Mouse (Mus musculus) adipocyte (in vitro differentiated cells): ENCODE data around the gene Arhgap22.

Experiments used
- DNase-seq: peaks from one replicate; pipeline ENCODE4 v3.0.0-alpha.2; 2016; ENCODE audit warnings: low spot score

Arhgap22 gene

DNA sequence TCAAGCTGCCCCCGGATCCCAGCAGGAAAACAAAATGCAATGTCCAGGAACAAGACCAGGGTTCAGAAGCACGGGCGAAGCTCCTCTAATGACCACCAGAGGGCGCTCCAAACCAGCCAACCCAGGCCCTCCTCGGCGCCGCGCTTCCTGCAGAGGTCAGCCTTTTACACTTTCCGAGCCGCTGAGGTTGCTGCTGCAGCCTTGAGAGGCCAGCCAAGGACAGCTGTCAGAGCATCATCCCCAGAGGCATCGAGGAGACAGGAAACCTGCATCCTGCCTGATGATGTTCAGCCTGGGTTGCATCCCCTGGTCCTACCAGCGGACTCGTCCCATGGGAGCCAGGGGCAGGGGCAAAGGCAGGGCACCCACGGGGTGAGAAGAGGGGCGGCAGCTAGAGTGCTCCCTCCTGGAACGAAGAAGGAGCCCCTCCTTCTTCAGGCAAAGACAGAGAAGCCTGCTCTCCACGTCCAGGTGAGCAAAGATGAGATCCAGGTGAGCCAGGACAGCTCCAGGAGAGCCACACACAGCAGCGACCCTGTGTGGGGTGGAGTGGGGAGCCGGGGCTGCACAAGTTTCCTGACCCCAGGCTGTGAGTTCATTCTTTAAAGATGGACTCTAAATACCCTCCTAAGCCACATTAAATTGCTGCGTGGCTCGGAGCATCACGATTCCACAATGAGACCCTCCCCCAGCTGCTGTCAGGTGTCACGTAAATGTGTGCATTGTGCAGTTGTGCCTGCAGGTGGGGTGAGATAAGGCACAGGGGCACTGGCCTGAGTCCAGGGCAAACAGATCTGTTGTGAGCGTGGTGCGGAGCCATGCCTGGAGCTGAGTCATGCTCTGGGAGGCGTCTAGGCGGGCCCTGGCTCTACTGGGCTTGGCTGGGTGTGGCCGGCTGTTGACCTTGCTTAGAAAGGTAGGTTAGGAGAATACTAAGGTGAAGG, at the start of gene Arhgap22:
Arhgap22 (plus strand) TSS at position 204 of the 944 bp plus-strand sequence.
- DNase-seq: peak; percentile 91

DNA sequence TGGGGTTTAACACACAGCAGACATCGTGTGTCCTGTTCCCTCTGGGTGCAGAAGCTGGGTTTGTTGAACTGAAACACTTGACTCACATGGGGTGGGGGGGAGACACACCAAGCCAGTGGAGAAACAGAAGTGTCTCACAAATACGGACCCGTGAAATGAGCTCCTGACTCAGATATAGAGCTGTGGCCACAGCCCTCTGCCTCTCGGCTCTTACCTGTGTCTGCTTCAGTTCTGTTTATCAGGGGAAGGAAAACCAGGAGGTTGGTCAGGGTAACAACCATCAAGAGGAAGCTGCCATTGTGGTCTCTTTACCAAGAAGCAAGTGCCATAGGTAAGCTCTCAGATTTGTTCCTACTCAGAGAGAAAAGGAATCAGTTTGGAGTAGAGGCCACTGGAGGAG, 45.1 kb upstream of the Arhgap22 start:
- no peak for DNase-seq

DNA sequence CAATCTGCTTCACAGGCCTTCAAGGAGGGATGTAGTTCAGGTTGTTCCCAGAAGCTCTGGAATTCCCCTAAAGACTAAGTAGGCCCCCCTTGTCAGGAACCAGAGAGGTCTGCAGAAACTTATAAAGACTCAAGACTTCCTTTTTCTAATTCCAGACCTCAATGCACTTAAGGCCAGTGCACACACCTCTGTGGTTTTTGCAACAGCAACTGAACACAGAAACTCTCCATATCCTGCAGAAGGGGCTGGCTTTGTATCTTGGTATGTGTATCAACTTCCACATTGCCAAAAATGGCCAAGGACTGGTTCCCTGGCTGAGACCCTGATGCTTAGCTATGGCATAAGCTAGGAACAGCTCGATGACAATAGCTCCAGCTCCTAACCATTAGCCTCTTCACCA, 41.9 kb upstream of the Arhgap22 start:
- no peak for DNase-seq

DNA sequence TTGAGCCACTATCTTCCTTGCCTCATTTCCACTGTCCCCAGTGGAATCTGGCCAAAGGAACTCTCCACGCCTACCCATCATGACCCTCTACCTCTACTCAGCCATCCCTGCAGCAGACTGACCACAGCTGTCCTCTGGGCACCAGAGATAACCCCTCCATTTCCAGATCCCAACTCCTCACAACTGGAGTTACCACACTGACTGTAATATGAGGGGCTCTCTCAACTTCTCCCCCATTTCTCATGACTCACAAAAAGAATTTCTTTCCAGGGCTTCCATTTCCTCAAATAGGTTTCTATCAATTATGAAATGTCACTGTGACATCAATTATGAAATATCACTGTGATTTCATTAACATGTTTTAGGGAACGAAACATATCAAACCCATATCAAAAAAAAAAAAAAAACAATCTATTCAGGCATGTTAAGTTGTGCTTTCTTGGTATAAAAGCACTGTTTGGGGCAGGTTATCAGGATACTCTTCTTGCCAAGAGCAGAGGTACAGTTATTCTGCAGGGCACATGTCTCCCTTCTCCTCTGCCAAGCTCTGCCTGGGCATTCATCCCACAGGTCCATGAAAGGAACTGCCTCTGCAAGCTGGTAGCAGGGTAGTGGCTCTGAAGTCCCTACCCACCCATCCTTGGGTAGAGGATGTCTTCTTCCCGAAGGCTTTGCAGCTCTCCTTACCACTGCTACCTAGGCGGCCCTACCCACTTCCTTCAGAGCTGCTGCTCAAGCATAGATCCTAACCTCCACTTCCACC, 38.6 kb upstream of the Arhgap22 start:
- no peak for DNase-seq

DNA sequence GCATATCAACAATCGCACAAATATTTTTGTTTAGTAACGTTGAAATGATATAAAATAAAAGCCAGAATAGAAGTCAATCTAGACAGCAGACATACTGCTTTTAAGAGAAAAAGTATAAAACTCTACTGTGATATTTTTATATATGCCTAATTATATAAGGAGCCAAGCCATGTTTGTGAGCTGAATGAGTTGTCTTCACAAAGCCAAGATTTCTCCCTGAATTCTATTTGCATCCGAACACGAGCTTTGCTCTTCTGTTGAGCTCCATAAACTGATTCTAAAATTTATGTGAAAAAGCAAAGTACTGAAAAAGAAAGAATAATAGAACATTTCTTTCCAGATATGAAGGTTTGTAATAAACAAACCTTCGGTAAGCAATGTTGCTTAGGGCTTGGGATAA, 33.7 kb upstream of the Arhgap22 start:
- no peak for DNase-seq

DNA sequence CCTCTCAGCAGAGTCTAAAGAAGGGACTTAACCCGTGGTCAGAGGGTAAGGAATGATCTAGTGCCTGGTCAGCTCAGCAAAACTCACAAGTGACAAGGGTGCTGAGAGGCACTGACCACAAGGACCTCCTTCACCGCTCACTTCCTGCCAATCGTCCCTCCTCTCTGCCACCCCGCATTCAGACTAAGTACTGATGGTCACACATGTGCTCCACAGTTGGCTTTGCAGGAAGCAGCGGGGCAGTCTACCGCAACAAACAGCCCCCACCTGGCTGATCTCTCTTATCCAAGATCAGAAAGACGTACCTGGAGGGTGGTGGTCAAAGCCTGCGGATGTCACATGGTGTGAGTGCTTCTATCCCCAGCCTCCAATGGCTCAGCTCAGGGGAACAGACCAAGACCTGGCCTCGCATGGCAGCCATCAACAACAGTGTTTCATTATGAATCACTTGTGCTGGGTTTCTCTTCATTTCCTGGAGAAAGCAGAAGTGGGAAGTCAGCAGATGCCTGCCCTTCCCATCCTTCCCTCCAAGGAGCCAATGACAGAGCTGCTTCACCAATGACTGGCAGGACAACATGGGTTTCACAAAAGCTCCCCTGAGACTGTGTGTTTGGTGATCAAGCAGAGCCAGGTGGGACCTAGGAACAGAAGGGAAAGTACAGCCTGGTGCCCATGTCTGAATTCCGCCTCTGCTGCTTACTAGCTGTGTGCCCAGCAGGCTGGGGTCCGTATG, 28.6 kb upstream of the Arhgap22 start, which contains the start of gene Wdfy4:
Wdfy4 (minus strand) TSS at position 441 of the 733 bp plus-strand sequence.
- no peak for DNase-seq

DNA sequence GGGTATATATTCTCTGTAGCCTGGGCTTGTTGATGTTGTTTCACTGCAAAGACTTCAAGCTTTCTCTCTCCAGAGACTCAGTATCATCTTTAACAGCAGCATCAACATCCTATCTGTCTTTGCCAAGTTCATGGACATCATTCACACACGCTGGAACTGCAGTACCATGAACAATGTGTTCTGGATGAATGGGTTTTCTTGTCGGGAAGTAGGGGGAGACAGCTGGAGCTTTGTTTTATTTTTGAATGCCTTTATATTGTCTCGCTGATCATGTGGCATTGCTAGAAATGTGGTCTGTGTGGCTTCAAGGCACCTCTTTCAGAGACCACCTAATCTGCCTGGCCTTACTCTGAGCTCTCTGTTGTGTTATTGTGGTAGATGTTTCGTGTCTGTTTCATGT, 26.6 kb upstream of the Arhgap22 start:
- DNase-seq: no peak

DNA sequence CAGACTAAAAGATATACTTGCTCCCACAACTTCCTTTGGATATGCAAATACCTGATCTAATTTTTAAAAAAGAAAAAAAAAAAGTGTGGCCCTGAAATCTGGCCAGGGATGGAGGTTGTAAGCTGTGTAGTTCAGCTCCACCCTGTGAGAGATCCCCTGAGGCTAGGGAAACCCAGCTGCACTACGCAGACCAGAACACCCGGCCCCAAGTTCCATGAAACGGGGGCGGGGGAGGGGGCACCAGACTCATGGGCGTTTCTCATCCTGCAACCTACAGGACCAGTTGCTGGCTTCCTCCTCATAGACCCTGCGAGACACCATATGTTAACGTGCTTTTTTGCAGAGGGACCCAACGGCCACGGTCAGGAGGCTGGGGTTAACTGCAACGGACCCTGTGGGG, 24.6 kb upstream of the Arhgap22 start:
- no peak for DNase-seq

DNA sequence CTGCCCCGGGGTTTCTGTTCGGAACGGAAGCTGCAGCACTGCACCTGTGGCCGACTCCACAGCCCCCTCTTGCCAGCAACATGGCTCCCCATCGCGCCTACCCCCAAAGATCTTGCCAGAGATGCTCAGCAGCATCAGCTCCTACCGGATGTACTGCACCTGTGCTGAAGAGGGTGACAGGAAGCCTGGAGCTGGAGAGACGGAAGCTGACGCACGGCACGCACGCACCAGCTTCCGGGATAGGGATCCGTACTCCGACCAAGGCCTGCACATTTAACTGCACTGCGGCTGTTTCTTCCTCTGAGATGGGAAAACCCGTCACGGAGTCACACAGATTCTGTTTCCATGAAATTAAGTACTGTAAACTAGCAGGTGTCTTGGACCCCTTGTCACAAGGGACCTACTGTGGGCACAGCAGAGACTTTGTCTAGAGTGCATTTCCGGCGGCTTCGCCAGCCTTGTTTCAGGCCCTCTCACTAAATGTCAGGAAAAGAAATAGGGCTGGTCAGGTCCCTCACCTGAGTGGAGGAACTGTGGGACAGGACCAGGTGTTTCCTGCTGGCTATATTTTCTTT, 23.9 kb upstream of the Arhgap22 start:
- no peak for DNase-seq

DNA sequence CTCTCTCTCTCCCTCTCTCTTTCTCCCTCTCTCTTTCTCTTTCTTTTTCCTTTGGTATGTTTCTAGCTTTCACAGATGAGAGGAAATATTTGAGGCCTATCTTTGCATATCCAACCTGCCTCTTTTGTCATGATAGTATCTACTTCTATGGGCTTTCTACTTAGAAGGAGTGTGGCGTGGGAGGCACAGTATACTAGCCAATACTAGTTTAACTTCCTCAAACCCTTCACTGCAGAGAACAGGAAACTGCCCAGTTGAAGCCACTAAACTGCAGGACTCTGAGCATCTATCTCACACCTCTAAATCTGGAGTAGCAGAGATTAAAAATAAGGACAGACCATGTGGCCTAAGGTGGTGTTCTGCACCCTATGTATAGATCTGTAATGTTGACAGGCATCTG, 23.2 kb upstream of the Arhgap22 start:
- DNase-seq: no peak

DNA sequence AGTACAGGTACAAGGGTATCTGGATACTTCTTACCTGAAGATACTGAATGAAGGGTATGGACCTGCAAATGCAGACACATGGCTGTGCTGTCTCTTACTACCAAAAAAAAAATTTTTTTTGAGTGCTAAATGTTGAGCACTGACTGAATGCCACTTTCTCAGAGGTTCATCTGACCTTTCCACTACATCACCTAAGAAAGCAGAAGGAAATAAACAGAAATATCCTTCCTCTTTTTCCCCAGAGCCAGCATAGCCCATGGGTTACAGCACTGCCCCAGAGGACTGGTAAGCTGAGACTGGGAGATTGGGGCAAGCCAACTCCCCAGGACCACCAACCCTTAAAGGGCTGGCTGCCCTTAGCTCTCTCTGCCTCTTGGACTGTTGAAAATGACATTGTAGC, 20.1 kb upstream of the Arhgap22 start:
- no peak for DNase-seq

DNA sequence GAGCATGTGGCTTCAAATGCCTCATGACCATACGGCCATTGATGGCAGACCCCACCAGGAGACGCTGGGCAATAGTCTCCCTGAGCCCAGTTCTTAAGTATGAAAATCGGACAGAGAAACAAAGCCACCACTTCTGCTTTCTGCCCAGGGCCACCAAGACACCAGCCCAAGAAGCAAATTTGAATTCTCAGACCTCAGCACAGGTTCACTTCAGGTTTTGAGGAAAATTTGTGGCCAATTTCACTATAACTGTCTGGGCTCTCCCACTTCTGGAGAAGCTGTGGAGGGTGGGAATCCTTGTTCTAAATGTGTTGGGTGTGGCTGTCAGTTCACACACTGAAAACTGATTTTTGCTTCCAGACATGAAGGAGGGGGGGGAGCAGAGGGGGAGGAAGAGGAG, 19.6 kb upstream of the Arhgap22 start:
- DNase-seq: no peak

DNA sequence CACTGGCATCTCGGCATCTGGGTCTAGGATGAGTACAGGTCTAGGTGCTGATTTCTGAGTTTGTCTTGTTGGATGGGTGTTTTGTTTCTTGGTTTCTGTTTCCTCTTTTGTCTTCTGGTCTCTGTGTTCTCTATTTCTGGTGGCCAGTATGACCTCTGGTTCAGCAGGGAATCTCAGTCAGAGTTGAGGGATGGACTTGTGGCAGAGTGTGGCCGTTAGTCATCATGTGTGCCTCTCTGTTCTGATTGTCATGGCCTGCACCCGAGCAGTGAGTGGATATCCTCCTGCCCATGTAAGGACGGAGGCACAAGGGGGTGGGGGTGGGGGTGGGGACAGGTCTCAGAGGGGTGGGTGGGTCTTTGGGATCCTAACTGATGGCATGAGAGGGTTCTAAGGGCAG, 11.7 kb upstream of the Arhgap22 start:
- no peak for DNase-seq

DNA sequence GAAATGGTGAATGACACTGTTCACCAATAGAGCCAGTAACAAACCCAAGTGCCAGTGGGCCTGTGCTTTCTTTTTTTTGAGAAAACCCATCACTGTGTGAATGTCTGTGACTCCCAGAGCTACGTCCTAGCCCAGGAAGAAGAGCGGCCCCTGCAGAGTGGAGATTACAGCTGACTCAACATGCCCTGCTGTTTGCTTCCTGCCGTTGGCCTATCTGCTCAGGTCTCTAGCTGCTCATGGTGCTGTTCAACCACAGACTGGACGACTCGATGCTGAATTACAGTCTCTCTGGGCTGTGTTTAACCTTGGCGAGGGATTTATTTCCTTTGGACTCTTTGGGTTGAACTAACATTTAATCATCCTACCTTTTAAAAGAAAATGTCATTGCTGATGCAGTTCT, 10.9 kb upstream of the Arhgap22 start:
- no peak for DNase-seq

DNA sequence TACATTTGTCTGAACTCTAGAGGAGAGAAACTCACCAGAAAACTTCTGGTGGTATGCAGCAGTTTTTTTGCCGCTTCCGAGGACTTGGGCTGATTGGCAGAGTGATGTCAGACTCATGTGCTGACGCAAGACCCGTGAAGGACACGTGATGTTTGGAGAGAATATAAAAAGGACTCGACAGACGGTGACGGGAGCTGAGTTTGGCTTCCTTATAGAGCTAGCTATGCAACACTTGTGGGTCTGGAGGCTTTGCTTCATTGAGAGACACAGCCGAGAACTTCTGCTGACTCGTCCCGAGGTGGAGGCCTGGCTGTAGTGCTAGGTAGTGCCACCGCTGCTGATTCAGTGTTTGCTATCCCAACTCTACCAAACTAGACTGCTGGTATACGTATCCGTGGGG, 10.0 kb upstream of the Arhgap22 start:
- no peak for DNase-seq

DNA sequence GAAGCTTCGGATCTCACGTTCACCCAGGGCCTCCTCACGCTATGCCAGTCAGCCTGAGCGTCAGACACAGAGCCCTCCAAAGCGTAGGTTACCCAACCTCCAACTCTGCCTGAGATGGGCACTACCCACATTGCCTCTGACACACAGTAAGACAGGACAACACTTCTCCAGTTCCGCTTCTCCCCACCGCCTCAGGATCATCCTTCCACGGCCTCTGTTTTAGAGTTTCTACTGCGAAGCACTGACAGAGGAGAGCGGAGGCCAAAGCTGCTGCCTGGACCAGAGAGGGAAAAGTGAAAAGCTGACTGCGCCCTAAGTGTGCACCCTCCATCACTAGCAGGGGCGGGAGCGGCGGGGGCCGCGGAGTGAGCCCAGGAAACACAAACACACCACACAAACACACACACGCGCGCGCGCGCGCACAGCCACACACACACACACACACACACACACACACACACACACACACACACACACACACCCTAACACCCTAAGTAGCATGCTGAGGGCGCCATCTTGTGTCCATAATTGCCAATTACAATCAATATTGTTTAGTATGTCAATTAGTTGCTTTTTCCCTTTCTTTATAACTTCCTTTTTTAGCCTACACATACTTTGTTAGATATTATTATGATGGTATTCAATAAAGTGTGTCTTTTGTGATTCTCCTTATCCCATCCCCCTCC, 8.4 kb upstream of the Arhgap22 start:
- peak; percentile 10 for DNase-seq

DNA sequence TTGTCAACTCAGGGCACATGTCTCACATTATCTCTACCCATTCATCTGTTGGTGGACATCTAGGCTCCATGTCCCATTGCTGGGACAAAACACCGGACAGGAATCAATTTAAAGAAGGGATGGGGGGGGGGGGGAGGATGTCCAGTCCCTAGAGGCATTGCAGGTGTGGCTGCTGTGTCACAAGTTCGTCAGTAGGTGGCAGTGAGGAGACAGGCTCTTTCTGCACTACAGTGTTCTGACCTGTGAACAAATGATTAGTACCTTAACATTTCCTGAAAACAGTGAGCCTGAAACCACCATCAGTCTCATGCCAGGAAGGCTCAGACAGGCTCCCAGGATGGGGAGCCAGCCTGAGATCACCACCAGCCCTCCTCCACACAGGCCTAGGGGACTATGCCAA, 6.8 kb upstream of the Arhgap22 start:
- DNase-seq: peak; percentile 8

DNA sequence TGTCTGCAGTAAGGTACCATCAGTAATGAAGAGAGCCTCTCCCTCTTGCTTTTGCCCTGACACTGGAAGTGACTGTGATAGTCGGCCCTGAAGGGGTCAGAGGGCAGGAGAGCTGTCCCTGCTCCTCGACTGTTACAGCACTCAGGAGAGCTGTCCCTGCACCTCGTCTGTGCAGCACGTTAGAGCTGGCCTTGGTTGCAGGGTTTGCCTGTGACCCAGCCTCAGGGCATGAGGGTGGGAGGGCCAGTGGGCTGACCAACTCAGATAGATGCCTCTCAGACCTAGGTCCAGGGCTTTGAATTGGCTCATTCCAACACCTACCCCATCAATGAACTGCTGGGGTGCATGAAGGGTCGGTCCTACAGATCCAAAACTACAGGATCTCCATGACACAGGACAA, 5.5 kb upstream of the Arhgap22 start:
- DNase-seq: no peak

DNA sequence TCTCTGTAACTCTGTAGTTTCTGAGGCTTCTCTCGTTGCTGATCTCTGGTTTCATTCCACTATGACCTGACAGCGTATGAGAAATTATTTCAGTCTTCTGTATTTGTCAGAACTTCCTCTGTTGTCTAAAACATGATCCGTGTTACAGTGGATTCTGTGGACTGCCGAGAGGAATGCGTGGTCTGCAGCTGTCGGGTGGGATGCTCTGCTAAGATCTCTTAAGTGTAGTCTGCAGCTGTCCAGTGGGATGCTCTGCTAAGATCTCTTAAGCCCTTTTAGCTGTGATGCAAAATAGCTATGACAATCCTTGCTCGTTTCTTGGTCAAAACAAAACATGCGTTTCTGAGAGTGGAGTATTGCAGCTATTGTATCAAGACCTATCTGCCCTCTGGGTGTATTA, 3.0 kb upstream of the Arhgap22 start:
- DNase-seq: no peak

DNA sequence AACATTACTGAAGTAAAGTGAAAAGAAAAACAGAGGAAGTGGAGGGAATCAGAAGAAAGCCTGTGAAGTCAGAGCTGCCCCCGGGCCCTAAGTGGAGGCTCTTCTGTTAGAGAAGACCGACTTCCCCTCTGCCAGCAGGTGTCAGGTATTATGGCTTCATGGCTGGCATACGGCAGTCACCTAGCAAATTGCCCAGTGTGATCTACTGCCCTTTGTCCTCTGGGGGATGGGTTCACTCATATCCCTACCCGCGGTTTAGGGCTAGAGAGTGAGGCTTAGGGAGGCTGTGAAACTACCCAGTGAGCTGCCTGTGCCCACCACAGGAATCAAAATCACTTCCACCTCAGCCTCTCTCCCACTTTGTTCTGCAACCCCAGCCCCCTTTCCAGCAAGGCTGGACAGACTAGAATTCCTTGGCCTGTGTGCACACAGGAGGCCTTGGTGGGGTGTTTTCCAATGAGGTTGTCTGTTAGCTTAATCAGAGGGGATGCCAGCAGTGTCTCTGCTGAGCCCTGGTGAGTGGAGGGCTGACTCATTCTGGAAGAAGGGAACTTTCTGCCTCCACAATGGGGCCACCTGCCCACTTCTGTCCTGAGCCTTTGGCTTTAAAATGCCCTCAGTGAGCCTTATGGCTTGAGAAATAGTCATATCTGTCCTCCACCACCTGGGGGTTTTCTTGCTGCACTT, 1.4 kb upstream of the Arhgap22 start:
- DNase-seq: no peak

DNA sequence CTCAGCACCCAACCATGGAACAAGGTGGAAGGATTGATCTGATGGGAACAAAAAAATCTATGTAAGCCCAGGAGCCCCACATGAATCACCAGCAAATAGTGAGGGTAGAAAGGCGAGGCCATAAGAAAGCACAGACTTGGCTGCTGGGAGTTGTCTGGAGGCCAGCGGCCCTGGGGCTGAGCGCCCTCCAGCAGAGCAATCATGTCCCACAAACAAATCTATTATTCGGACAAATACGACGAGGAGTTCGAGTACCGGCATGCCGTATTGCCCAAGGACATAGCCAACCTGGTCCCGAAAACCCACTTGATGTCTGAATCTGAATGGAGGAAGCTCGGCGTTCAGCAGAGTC, 892 bp upstream of the Arhgap22 start:
- no peak for DNase-seq
